Mouse (Mus musculus) CH12.LX (cell line): ENCODE results near the gene Tchp. TPM values are rescaled to one million over a fixed set of nuclear protein-coding genes. Genes with fewer than 3 reads are reported as not detected.
A peak's percentile ranks its signal among the peaks of the same experiment; 100 is the strongest.

Source experiments
- DNase-seq: peaks from one replicate; pipeline ENCODE4 v3.0.0-alpha.2; 2013; ENCODE audit errors: extremely low read depth
- H3K27ac ChIP-seq: 2 replicates; pipeline ENCODE4 v1.5.1; 2012; ENCODE audit warnings: low read depth, mild to moderate bottlenecking, control low read depth, moderate library complexity; ENCODE audit not compliant: insufficient read depth
- H3K27me3 ChIP-seq: replicated peaks from 2 replicates; pipeline ENCODE3; 2012; ENCODE audit warnings: inconsistent platforms
- H3K36me3 ChIP-seq, 2 experiments: replicated peaks in 1 of 2; 2 replicates each; pipeline versions ENCODE3 to v1.6.1; 2012; ENCODE audit warnings: inconsistent platforms in 1 of 2, low read length in 1 of 2, mild to moderate bottlenecking in 1 of 2, mixed read lengths in 1 of 2, moderate library complexity in 1 of 2; ENCODE audit not compliant: control insufficient read depth in 1 of 2, insufficient read depth in 1 of 2
- H3K4me1 ChIP-seq, 2 experiments: 2 replicates each; pipeline ENCODE4 v1.6.1; 2012; ENCODE audit warnings: inconsistent platforms in 1 of 2, moderate library complexity in 1 of 2; ENCODE audit not compliant: insufficient read depth in 2 of 2, control insufficient read depth in 1 of 2
- H3K4me2 ChIP-seq: 2 replicates; pipeline ENCODE4 v1.6.1; 2012; ENCODE audit warnings: low read depth, mild to moderate bottlenecking, control low read depth; ENCODE audit not compliant: poor library complexity, insufficient read depth, severe bottlenecking
- H3K4me3 ChIP-seq, 3 experiments: fragments of 150-350 bp in 1 of 3; sonication (generic) in 1 of 3; replicated peaks in 1 of 3; 2 replicates each; pipeline versions ENCODE3 to v1.5.1; 2011 to 2012; ENCODE audit warnings: low read depth in 2 of 3, low read length in 2 of 3, mild to moderate bottlenecking in 2 of 3, moderate library complexity in 2 of 3, control low read depth in 1 of 3, improper control_type of control experiment in 1 of 3, inconsistent platforms in 1 of 3, mixed read lengths in 1 of 3; ENCODE audit not compliant: poor library complexity in 1 of 3
- H3K79me2 ChIP-seq: replicated peaks from 2 replicates; pipeline ENCODE4 v1.6.1; 2012; ENCODE audit warnings: mild to moderate bottlenecking, moderate library complexity; ENCODE audit not compliant: control insufficient read depth, poor library complexity, insufficient read depth, severe bottlenecking; ENCODE audit errors: extremely low read depth
- H3K9ac ChIP-seq: 2 replicates; pipeline ENCODE4 v1.6.1; 2012; ENCODE audit warnings: low read depth, mild to moderate bottlenecking, control low read depth, moderate library complexity; ENCODE audit not compliant: insufficient read depth
- H3K9me3 ChIP-seq: replicated peaks from 2 replicates; pipeline ENCODE3; 2012; ENCODE audit warnings: low read length, inconsistent platforms, mixed read lengths
- BHLHE40 ChIP-seq: IDR thresholded peaks from 2 replicates; pipeline ENCODE4 v1.6.1; 2011; ENCODE audit warnings: mild to moderate bottlenecking, low read depth, low read length, improper control_type of control experiment
- CHD1 ChIP-seq: IDR thresholded peaks from 2 replicates; pipeline ENCODE4 v1.6.1; 2012; ENCODE audit warnings: low read depth, low read length, improper control_type of control experiment, inconsistent platforms
- CHD2 ChIP-seq: IDR thresholded peaks from 2 replicates; pipeline ENCODE4 v1.6.1; 2011; ENCODE audit warnings: low read length, improper control_type of control experiment
- ELF1 ChIP-seq: IDR thresholded peaks from 2 replicates; pipeline ENCODE4 v1.6.1; 2014; ENCODE audit warnings: low read depth, mild to moderate bottlenecking, inconsistent platforms, low read length, improper control_type of control experiment
- EP300 ChIP-seq: IDR thresholded peaks from 2 replicates; pipeline ENCODE4 v1.6.1; 2011; ENCODE audit warnings: low read length, improper control_type of control experiment
- HCFC1 ChIP-seq: IDR thresholded peaks from 2 replicates; pipeline ENCODE4 v1.6.1; 2012; ENCODE audit warnings: low read depth, mild to moderate bottlenecking, inconsistent platforms, low read length, improper control_type of control experiment
- MAFK ChIP-seq: IDR thresholded peaks from 2 replicates; pipeline ENCODE4 v1.6.1; 2011; ENCODE audit warnings: low read length, improper control_type of control experiment; ENCODE audit not compliant: insufficient replicate concordance
- MXI1 ChIP-seq: IDR thresholded peaks from 2 replicates; pipeline ENCODE4 v1.6.1; 2011; ENCODE audit warnings: mild to moderate bottlenecking, low read depth, low read length, improper control_type of control experiment
- NRF1 ChIP-seq: IDR thresholded peaks from 2 replicates; pipeline ENCODE4 v1.6.1; 2014; ENCODE audit warnings: low read depth, mild to moderate bottlenecking, inconsistent platforms, low read length, improper control_type of control experiment, moderate library complexity
- RCOR1 ChIP-seq: conservative IDR thresholded peaks from 2 replicates; pipeline ENCODE4 v1.6.1; 2012; ENCODE audit warnings: low read depth, mild to moderate bottlenecking, inconsistent platforms, low read length, improper control_type of control experiment
- SMC3 ChIP-seq: IDR thresholded peaks from 2 replicates; pipeline ENCODE4 v1.6.1; 2011; ENCODE audit warnings: low read depth, low read length, improper control_type of control experiment
- TCF12 ChIP-seq: IDR thresholded peaks from 2 replicates; pipeline ENCODE4 v1.6.1; 2014; ENCODE audit warnings: low read depth, mild to moderate bottlenecking, inconsistent platforms, low read length, improper control_type of control experiment
- ZKSCAN1 ChIP-seq: IDR thresholded peaks from 2 replicates; pipeline ENCODE4 v1.6.1; 2012; ENCODE audit warnings: low read depth, inconsistent platforms, low read length, improper control_type of control experiment, borderline replicate concordance
- dilution Hi-C: fragments of 300-500 bp; cut with MboI; formaldehyde crosslinking; loops from 2 replicates; pipeline ENCODE4 v1.14.3; 2020; ENCODE audit warnings: low sequenced_read_pairs; ENCODE audit not compliant: extremely low pct_unique_long_range_greater_than_20kb, extremely low pct_ligation_motif_present
- in situ Hi-C: fragments of 300-500 bp; cut with MboI; formaldehyde crosslinking; loops from 3 replicates; pipeline ENCODE4 v1.14.3; 2019; ENCODE audit warnings: low sequenced_read_pairs, low pct_ligation_motif_present, low pct_unique_long_range_greater_than_20kb, mixed read lengths
- polyA plus RNA-seq: library from polyadenylated mRNA; unstranded; fragments of >175 nt; gene quantifications from 2 replicates; pipeline ENCODE4 v1.2.1, GENCODE M21; 2012; ENCODE audit warnings: low read depth; ENCODE audit not compliant: insufficient read length
- total RNA-seq, 2 experiments: library from RNA; depleted of rRNA; stranded (reverse); fragments of 300-350 nt in 1 of 2; fragments of >200 nt in 1 of 2; gene quantifications; 2 replicates each; pipeline ENCODE4 v1.2.3; 2012 to 2014

The Tchp gene
- total and polyA plus RNA-seq, 3 experiments: 4.3 to 11.6 (median 6.7) TPM

DNA sequence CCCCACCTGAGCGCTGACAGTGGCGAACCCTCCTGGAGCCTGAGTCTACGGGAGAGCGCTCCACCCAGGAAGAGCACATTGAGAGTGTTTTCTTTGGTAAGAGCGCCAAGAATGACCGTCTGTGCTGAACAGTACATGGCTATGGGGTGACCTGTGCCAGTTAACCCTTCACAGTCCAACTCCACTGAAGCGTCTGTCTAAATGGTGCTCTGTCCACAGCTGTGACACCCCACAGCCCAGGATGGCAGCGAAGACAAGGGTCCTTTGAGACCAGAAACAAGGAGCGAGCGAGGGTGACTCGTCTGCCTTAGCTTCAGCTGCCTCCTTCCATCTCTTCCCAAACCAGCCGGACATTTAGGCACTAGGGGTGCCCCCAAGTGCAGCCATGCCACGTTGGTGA lies 18.9 kb upstream of the Tchp start:
- Histone ChIP-seq H3K79me2 (peaks cover 3% of the 10 kb centered on the region; the same call in 1 of the 2 replicates), H3K4me3 (no peak overlapping the region), H3K36me3 (peaks cover 0 to 26% of the 10 kb centered on the region in 2 experiments), H3K4me2 (no peak overlapping the region), H3K27ac (no peak overlapping the region), H3K9ac (no peak overlapping the region), H3K27me3 (peaks cover 8% of the 10 kb centered on the region), H3K9me3 (no peaks in the 10 kb centered on the region), H3K4me1 (peaks cover 19 to 59% of the 10 kb centered on the region in 2 experiments)
- DNase-seq: no peak
- TF ChIP-seq SMC3 (no peak), EP300 (no peak), CHD1 (no peak), ELF1 (no peak)
- in situ Hi-C loops: no loop called here
- dilution Hi-C loops: no loop called here

GRCm38 (mm10) chr5:114689700-114690366 lies 17.7 kb upstream of the Tchp start:
- H3K27me3 ChIP-seq: peaks cover 14% of the 10 kb centered on the region
- TF ChIP-seq ZKSCAN1 (no peak), TCF12 (0 out of 2 replicates have a peak, but pooled peaks have one; percentile 3), MXI1 (peak; percentile 36; the same call in 1 of the 2 replicates), RCOR1 (no peak), NRF1 (no peak), BHLHE40 (no peak), MAFK (no peak), CHD2 (0 out of 2 replicates have a peak, but pooled peaks have one; percentile 19), HCFC1 (no peak)
- H3K4me2 ChIP-seq: peak overlapping the region; percentile 87
- DNase-seq: peak; percentile 52
- dilution Hi-C loops (no loop called here), in situ Hi-C loops (loop anchor here (5.0 kb wide), 1 partner anchor 58 kb away; no protein-coding TSS in a partner anchor)
- H3K27ac ChIP-seq: no peak overlapping the region
- H3K4me1 ChIP-seq: peaks cover 19 to 50% of the 10 kb centered on the region in 2 experiments
- peaks cover 0 to 18% of the 10 kb centered on the region in 2 experiments for H3K36me3 ChIP-seq
- H3K4me3 ChIP-seq: peak overlapping the region; percentile 79 to 94 (median 89)
- no peaks in the 10 kb centered on the region; the same call in 1 of the 2 replicates for H3K79me2 ChIP-seq
- no peaks in the 10 kb centered on the region for H3K9me3 ChIP-seq
- H3K9ac ChIP-seq: peak overlapping the region; percentile 76
